Mouse (Mus musculus): ENCODE measurements around the gene Ppil2.

Gene Ppil2

GRCm38 (mm10) chr16:17110771-17111743, at the start of gene Ppil2:
TSS of gene Ppil2 (minus strand) at chr16:17111257.
- in situ Hi-C loops (cut with MboI, MseI): no loop called here

GRCm38 (mm10) chr16:17154346-17154745, 43.3 kb upstream of the Ppil2 start:
- in situ Hi-C loops (cut with MboI, MseI): no loop called here

- in situ Hi-C loops (cut with MboI, MseI): no loop called here
These were observed 40.8 kb upstream of the Ppil2 start for GRCm38 (mm10) chr16:17151874-17152273.

GRCm38 (mm10) chr16:17150520-17151258, 39.6 kb upstream of the Ppil2 start:
- in situ Hi-C loops (cut with MboI, MseI): no loop called here

GRCm38 (mm10) chr16:17148084-17148483, 37.0 kb upstream of the Ppil2 start:
- in situ Hi-C loops (cut with MboI, MseI): no loop called here

DNA sequence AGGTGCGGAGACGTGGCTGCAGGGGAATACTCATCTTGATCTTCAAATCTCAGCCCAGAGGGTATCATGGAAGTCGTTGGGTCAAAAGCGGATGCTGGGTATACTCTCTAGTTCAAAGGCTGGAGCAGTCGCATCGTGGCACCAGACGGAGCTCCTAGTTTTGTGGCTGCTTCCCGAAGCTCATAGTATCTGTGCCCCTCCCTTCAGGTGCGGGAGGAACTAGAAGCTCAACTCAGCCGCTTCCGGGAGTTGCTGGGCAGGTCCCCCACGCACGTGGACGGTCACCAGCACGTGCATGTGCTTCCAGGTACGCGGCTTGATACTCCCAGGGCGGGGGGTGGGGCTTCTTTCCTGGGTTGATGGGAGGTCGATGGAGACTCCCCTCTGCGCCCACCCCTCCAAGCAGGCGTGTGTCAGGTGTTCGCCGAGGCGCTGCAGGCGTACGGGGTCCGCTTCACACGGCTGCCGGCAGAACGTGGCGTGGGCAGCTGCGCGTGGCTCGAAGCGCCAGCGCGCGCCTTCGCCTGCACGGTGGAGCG, 36.4 kb upstream of the Ppil2 start:
- in situ Hi-C loops (cut with MboI, MseI): no loop called here

GRCm38 (mm10) chr16:17146772-17147235, 35.7 kb upstream of the Ppil2 start, which contains the start of gene Ccdc116:
TSS of gene Ccdc116 (minus strand) at chr16:17147229.
- in situ Hi-C loops (cut with MboI, MseI): no loop called here

DNA sequence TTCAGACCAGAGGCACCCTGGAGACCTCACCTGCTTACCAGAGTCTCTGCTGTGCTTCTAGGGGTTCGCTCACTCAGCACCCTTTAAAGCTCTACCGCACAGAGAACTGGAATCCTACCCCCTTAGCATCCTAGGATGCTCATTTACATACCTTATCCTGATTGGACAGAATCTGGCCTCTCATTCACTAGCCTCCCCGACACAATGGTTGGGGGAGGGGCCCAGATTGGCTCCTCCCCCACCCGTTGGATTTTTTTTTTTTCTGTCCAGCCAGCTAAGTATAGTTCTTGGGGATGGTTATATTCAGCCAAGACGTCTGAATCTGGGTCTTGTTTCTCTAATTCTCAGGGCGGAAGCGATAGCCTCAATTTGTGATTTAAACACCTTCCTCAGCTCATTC, 33.3 kb upstream of the Ppil2 start, which contains the start of gene Ydjc:
TSS of gene Ydjc (plus strand) at position 283 of the 400 bp plus-strand sequence.
- in situ Hi-C loops (cut with MboI, MseI): no loop called here

GRCm38 (mm10) chr16:17137355-17137754, 26.3 kb upstream of the Ppil2 start:
- in situ Hi-C loops (cut with MboI, MseI): loop anchor here (5.0 kb wide), 2 partner anchors 40 to 130 kb away; no protein-coding TSS in a partner anchor

DNA sequence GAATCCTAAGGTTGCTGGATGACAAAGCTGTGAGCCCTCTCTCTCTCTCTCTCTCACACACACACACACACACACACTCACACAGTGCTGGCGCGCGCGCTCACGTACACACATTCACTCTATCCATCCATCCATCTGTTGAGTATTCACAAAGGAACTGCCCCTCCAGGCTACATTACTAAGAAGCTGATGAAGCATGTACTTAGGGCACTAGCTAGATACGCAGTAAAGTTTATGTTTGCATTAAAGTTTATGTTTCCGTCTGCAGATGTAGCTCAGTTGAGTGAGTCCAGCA, 21.8 kb upstream of the Ppil2 start:
- in situ Hi-C loops (cut with MboI, MseI): no loop called here

- in situ Hi-C loops (cut with MboI, MseI): no loop called here
These were observed 21.2 kb upstream of the Ppil2 start, which contains the start of gene Sdf2l1 for GRCm38 (mm10) chr16:17132089-17132905. TSS of gene Sdf2l1 (minus strand) at chr16:17132383.

DNA sequence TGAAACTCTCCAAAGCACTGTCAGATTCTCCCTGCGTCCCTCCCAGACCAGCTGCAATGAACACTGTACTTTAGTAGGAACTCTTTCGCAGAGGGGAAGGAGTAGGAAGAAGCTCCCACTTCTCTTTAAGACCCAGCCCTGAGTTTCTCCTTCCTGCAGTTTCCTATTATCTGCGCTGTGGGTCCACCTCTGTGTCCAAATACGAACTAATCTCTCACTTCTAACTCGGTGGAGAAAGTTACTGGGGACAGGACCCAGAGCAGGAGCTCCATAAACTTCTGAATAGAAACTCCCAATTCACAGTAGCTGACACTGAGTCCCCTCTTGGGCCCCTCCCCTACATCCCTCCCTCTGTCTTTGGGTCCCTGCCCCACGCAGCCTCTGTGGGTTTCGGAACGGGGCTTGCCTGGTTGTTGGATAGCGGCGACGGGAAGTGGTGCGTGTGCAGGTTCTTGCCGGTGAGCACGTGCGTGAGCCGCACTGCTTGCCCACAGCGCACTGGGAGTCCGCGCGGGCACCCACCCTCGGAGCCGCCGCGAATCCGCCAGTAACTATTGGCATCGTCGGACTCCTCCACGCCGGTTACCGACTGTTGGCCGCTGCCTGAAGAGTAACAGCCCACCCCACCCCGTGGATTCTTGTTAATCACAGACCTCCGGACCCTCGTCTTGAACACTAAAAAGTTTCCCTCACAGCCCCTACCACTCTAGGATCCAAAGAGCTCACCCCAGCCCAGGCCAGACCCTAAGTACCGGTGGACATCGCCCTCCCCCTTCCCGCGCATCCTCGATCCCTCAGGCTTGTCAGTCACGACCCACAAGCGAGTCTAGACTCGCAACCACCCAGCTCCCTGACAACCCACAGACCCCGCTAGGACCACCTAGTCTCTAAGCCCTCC, 20.4 kb upstream of the Ppil2 start:
- in situ Hi-C loops (cut with MboI, MseI): no loop called here

DNA sequence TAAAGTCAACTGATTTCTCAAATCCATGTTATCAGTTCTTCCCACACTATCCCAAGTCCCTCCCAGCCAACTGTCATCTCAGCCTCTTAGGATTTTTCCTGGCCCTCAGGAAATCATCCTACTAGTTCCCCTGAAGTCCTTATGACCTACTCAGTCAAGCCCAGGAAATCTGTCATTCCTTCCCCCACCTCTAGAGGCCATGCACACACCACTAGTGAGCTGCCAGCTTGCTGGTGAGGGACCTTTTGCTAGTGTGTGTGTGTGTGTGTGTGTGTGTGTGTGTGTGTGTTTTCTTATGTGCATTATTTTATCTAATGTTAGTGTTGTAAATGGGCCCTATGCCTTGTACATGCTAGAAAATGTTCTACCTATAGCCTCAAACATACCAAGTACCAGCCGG, 16.2 kb upstream of the Ppil2 start:
- in situ Hi-C loops (cut with MboI, MseI): no loop called here

DNA sequence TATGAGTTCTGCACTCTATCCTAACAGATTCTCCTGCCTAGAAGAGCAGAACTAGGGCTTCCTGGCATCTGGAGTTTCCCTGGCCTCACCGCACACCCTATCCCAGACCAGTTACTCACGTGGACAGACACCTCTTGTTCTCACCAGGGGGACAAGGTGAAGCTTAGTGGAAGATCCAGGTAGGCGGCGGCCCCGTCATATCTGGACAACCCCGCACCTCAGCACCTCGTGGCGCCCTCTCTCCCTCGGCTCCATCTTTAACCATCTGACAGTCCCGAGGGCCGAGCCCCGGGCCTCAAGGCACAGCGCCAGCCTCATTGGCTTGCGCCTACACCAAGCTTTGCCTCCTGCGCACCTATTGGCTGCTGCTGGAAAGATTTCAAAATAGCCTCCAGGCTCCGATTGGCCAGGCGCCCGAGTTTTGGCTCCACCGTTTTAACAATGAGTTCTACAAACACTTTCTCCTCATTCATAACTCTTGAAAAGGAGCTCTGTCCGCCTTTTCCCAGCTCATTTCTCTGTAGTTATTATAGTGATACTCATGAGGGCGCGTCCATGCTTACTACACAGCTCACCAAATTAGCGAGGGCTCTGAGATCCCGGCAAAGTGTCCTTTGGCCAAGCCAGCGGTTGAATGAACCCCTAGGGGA, 13.9 kb upstream of the Ppil2 start, which contains the start of gene 2610318N02Rik:
TSS of gene 2610318N02Rik (minus strand) at position 297 of the 650 bp plus-strand sequence.
- in situ Hi-C loops (cut with MboI, MseI): no loop called here

- in situ Hi-C loops (cut with MboI, MseI): no loop called here
These were observed 13.2 kb upstream of the Ppil2 start for GRCm38 (mm10) chr16:17124119-17124870.

DNA sequence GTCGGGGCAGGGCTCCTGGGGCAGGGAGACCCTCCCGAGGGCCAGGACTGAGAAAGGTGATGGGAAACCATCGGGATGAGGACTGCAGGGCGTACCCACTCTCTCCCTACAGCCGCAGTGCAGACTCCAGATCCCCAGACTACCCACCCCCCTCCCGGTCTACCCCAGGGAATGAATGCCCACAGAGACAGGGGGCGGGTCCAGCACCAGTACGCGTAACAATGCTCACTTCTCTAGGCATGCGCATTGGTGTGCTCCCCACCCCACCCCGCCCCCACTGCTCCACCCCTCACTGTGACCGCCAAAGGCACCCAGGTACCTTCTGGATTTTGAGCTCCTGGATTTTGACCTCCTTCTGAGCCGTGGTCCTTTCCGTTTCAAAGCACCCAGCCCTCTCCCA, 10.5 kb upstream of the Ppil2 start:
- in situ Hi-C loops (cut with MboI, MseI): no loop called here

GRCm38 (mm10) chr16:17117309-17117799, 6.3 kb upstream of the Ppil2 start:
- in situ Hi-C loops (cut with MboI, MseI): no loop called here

DNA sequence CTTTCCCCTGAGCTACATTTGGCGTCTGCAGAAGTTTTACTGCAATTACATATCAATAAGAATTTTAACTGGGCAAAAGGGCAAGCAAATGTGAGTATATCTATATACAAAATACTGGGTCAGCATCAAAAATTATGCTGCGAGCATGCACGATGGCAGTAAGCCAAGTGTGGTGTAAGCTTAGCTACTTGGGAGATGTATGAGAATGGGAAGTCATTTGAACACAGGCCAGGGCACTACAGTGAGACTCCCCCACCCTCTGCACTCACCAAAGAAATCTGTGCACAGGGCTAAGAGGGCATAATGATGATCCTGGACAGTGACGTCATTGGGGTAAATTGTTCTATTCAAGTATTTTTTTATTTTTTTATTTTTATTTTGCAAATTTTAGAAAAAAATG, 6.5 kb downstream of the Ppil2 start:
- in situ Hi-C loops (cut with MboI, MseI): no loop called here
